Mouse (Mus musculus): ENCODE results near the gene Otc.

Otc gene

GRCm38 (mm10) chrX:10251852-10252504, at the start of gene Otc:
Gene Otc, plus strand, starts transcription at chrX:10252305.
- in situ Hi-C loops (cut with MboI, MseI), result no loop called here

GRCm38 (mm10) chrX:10205937-10206336, 46.2 kb upstream of the Otc start:
- in situ Hi-C loops (cut with MboI, MseI), result no loop called here

DNA sequence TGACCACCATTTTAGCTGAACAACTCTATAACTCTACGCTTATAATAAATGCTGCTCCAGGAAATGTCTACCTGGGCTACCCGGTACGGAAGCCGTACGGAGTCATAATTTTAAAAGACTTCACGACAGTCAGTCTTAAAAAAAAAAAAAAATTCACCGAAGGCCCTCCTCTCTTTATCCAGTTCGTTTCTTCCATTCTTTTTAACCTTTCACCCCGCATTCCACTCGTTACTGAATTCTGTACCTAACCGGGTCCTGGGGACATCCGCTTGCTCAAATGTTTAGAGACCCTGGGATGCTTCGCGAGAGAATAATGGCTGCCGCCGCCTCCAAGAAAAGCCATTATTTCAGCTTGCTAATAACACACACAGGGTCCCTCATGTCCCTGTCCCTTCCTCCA, 36.1 kb upstream of the Otc start:
- in situ Hi-C loops (cut with MboI, MseI), result no loop called here

GRCm38 (mm10) chrX:10216410-10216949, 35.6 kb upstream of the Otc start, which contains the start of gene Rpgr:
Gene Rpgr, minus strand, starts transcription at chrX:10216920.
- in situ Hi-C loops (cut with MboI, MseI), result no loop called here

DNA sequence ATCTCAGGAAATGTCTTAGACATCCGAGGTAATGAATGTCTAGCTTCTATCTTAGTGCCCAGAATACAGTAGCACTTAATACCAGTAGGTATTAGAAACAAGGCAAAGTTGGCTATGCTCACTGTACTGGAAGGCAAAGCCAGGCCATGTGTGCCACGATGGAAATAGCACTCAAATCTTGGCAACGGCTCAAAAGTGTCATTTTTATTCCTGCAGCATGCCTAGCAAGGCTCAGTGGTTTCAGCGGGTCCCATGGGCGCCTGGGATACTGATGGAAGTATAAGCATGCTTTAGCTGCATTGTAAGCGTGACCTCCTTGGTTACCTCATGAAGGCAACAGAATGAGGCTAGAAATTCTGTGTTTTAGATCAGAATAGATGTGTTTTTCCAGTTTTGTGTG, 32.8 kb upstream of the Otc start:
- in situ Hi-C loops (cut with MboI, MseI), result no loop called here

- in situ Hi-C loops (cut with MboI, MseI), result no loop called here
Measured at GRCm38 (mm10) chrX:10233051-10233450, 19.1 kb upstream of the Otc start.

DNA sequence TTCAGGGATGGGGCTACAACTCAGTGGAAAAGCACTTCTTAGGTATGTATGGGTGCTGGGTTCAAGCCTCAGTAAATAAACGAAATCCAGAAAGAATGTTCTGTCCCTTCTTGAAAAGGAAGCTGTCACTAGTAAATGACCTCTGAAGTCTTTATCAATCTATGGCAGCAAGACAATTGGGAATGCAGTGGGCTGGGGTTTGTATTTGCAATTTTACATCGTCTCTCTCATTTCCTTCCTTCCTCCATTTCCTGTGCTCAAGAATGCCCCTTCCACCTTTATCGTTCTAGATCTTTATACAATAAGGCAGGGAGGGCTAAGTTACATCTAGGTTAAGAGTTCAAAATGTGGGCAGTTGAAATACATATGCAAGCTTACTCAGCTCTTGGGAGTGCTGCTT, 17.5 kb upstream of the Otc start:
- in situ Hi-C loops (cut with MboI, MseI), result no loop called here

DNA sequence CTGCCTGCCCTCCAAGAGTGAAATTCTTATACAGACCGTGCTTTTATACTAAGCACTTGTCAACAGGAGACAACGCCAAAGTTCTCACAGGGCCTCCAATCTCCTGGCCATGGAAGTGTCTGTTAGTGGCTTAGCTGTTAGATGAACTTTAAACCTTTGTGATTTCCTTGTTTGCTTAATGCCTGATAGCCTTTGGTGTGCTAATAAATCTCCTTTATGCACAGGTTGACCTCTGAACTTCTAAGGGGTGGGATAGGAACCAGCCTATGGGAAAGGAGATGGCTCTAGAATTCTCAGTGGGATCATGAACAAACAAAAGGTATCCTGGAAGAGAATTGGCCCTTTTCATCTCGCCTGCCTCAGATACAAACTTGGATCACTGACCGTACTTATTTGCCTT, 12.6 kb upstream of the Otc start:
- in situ Hi-C loops (cut with MboI, MseI), result no loop called here

- in situ Hi-C loops (cut with MboI, MseI), result no loop called here
Measured at GRCm38 (mm10) chrX:10243916-10244315, 8.2 kb upstream of the Otc start.

DNA sequence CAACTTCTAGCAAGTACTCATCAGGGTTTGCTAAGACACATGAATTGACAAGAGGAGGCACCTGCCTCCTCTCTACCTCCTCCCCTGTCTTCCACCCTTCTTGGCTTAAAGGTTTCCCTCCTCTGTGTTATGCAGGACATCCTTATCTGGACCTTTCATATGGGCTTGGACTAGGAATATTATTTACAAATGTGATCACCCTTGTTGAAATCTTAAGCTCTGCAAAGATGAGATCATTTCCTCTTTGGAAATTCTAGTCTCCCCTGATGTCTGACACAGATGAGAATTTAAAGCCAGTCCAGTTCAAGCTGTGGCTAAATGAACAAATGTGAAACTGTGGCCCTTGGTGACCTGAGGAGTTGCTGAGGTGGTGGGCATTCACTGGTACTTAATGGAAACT, 748 bp upstream of the Otc start:
- in situ Hi-C loops (cut with MboI, MseI), result no loop called here

DNA sequence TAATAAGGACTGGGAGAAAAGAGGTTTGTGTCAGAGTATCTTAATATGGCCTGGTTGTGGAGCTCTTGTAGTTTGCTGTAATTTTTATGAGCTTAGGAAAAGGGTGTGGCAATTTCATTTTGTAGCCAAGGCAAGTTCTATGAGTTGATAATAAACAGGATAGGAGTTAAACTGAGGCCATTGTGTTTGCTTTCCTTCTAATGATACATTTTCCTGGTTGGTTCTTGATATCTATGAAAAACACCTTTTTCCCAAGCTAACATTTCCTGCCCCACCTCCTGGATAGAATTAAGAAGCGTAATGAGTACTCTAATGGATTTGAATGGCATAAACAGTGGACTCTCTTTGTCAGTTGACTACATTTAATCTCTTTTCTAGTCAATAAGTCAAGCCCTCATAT, 5.7 kb downstream of the Otc start:
- in situ Hi-C loops (cut with MboI, MseI), result no loop called here

DNA sequence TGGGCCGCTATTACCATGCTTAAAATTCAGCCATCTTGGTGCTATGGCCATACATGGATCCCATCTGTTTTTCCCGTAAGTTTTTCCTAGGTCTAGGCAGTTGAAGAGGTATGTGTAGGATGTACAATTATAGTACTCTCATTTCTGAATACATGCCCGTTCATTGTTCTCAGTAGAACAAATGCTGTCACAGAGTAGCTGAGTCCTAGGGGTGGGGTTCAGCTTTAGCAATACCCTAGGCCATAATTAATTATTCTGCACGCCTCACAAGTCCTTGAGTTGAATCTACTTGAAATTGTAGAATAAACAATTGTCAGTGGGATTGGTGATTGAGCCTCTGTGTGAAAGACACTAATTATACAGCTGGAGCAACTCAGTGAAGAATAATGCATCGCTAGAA, 6.2 kb downstream of the Otc start:
- in situ Hi-C loops (cut with MboI, MseI), result no loop called here

- in situ Hi-C loops (cut with MboI, MseI), result no loop called here
Measured at GRCm38 (mm10) chrX:10268308-10268707, 16.2 kb downstream of the Otc start.

DNA sequence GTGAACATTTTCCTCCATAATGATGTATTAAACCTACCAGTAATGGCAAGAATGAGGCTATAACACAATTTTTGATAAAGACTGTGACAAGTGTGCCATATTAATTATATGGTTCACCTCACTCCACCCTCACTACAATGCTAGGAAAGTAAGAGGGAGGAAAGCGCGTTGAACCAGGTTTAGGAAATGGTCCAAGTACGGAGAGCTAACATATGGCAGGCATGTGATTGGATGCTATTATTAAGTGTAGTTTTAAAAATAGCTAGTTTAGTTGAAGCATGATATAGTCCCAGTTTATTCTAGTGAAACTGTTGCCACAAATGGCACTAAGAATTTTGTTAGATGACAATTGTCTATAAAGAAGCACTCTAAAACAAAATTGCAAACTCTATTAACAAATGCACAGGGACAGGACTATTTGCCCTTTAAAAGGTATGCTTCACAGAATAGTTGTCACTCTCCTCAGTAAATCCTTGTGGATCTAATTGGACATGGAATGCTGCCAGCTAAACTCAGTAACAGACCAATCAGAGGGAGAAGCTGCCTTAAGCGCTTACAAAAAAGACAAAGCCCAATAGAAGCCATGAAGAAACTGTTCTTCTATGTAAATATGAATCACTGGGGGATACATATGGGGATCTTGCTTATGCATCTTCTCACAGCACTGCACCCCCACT, 16.8 kb downstream of the Otc start:
- in situ Hi-C loops (cut with MboI, MseI), result no loop called here

- in situ Hi-C loops (cut with MboI, MseI), result no loop called here
Measured at GRCm38 (mm10) chrX:10297341-10297740, 45.2 kb downstream of the Otc start.

- in situ Hi-C loops (cut with MboI, MseI), result no loop called here
Measured at GRCm38 (mm10) chrX:10318176-10318575, 66.1 kb downstream of the Otc start.

DNA sequence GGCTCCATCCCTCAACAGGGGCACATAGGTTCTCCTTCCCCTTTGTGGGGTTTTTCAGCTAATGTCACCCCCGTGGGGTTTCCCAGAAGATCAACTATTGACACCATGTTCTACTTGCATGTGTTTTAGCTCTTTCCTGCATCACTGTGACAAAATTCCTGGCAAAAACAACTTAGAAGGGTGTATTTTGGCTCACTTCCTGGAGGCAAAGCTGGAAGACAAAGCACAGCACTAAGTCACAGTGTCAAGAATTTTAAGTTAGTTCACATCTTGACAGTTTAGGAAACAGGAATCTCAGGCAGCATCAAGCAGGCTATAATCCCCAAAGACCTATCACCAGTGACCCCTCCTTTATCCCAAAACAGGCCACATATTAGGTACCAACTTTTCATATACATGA, 78.1 kb downstream of the Otc start:
- in situ Hi-C loops (cut with MboI, MseI), result no loop called here

GRCm38 (mm10) chrX:10331749-10332148, 79.6 kb downstream of the Otc start:
- in situ Hi-C loops (cut with MboI, MseI), result no loop called here

DNA sequence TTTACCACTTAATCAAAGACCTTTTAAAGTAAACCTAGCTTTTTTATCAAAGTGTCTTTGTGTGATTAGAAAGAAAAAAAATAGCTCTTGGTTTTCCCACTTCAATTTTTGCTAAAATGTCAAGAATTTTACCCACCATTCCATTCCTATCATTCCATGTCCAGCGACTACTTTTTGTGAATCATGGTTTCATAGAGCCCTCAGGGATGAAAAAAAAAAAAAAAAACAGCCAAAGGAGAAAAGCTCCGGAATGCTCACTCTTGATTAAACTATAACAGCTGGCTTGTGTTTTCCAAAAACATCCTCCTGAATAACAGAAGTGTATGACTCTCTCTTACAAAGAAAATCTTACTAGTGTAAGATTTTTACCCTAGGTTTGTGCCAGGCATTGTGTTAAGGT, 84.7 kb downstream of the Otc start:
- in situ Hi-C loops (cut with MboI, MseI), result no loop called here

DNA sequence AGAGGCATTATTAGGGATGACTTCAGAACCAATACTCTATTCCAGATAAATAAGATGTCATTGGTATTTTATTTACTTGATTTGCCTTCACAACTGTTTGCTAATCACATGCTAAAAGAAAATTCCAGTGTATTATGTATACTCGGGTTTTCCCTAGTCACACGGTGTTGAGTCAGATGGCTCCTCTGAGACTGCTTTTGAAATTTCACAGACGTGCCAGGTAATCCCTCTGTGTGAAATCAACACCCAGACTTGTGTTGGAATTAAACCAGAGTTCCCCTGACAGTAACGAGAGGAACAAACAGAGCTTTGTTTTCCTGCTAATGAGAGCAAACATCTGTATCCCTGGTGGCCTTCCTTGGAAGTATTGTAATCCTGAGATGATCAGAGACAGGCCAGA, 103.8 kb downstream of the Otc start:
- in situ Hi-C loops (cut with MboI, MseI), result loop anchor here (5.0 kb wide), 1 partner anchor 1531 kb away; no protein-coding TSS in a partner anchor
